Mouse (Mus musculus) kidney, adult 11 months (tissue): ENCODE data around the gene 4930474N05Rik.

ENCODE experiments used
- DNase-seq: peaks from one replicate; pipeline ENCODE4 v3.0.0; 2022

The 4930474N05Rik gene

DNA sequence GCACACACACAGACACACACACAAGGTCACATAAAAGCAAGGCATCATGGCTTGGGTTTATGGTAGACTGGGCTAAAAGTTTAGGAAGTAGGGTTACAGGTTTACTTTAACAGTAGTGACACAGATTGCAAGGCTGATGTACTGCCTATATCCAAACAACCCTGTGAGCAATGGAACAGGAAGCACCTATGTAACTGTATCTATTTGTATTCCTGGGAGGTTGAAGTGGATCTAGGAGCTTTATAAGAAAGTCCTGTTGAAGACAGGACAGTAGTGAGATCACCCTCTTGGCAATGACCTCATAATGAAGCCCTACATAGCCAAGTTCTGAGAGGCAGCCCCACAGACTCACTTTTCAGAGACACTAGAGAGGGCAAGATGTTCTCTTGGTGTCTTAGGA lies at the start of gene 4930474N05Rik:
TSS of gene 4930474N05Rik (plus strand) at position 301 of the 400 bp plus-strand sequence.
- DNase-seq: no peak

DNA sequence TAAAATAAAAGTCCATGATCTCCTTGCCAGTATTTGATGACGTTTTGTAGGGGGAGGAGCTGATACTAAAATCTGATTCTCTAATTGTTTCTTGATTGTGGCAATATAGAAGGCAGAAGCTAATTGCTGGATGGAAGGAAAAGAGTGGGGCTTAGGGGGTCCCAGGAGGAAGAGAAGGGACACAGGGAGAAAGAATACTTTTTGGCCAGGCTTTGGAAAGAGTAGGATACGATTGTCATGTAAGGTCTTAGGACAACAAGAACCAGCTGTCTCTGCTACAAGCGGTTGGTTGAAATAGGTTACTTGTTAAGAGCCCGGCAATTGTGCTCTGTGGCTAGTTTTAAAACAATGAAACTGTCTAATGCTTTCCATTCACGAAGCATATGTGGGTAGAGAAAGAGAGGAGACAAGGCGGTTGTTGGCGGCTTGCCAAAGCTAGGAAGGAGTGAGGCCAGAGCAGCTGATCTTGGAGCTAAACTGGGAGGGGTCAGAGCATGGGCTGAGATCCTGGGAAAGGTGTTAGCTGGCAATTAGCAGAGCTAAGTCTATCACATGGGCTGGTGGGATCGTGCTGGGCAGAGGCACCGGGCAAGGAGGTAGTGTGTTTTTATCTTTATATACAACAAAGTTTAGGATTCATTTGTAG lies 45.8 kb upstream of the 4930474N05Rik start:
- no peak for DNase-seq

- DNase-seq: no peak
Observed at GRCm38 (mm10) chr14:36053281-36053680, 41.4 kb upstream of the 4930474N05Rik start.

- no peak for DNase-seq
Observed at GRCm38 (mm10) chr14:36098528-36098927, 3.8 kb downstream of the 4930474N05Rik start.

GRCm38 (mm10) chr14:36099647-36100046 lies 4.9 kb downstream of the 4930474N05Rik start:
- no peak for DNase-seq

- DNase-seq: no peak
Observed at GRCm38 (mm10) chr14:36100731-36101130, 6.0 kb downstream of the 4930474N05Rik start.

GRCm38 (mm10) chr14:36114481-36114880 lies 19.8 kb downstream of the 4930474N05Rik start:
- no peak for DNase-seq

GRCm38 (mm10) chr14:36123775-36124335 lies 29.1 kb downstream of the 4930474N05Rik start:
- DNase-seq: no peak

GRCm38 (mm10) chr14:36135749-36136148 lies 41.0 kb downstream of the 4930474N05Rik start:
- no peak for DNase-seq

GRCm38 (mm10) chr14:36137696-36138095 lies 43.0 kb downstream of the 4930474N05Rik start:
- DNase-seq: no peak

GRCm38 (mm10) chr14:36145261-36145660 lies 50.5 kb downstream of the 4930474N05Rik start:
- DNase-seq: no peak
